Mouse (Mus musculus) frontal cortex, postnatal 25 days (tissue): Measurements from ENCODE around the gene 4921524J17Rik.

Source experiments
- DNase-seq, 2 experiments: peaks; one replicate each; pipeline ENCODE4 v3.0.0; 2022; ENCODE audit warnings: low spot score in 2 of 2

The 4921524J17Rik gene

GRCm38 (mm10) chr8:85432168-85433016 lies at the start of gene 4921524J17Rik:
Gene 4921524J17Rik, minus strand, starts transcription at chr8:85432833.
- peak; percentile 90 to 94 for DNase-seq

GRCm38 (mm10) chr8:85482427-85482826 lies 49.8 kb upstream of the 4921524J17Rik start:
- DNase-seq, result no peak

GRCm38 (mm10) chr8:85481900-85482299 lies 49.3 kb upstream of the 4921524J17Rik start:
- no peak for DNase-seq

GRCm38 (mm10) chr8:85479710-85480109 lies 47.1 kb upstream of the 4921524J17Rik start:
- no peak for DNase-seq

- no peak for DNase-seq
Measured at GRCm38 (mm10) chr8:85478397-85478796, 45.8 kb upstream of the 4921524J17Rik start.

- DNase-seq, result no peak
Measured at GRCm38 (mm10) chr8:85476970-85477545, 44.4 kb upstream of the 4921524J17Rik start.

- DNase-seq, result no peak
Measured at GRCm38 (mm10) chr8:85474924-85475323, 42.3 kb upstream of the 4921524J17Rik start.

GRCm38 (mm10) chr8:85473246-85473645 lies 40.6 kb upstream of the 4921524J17Rik start:
- DNase-seq, result no peak

GRCm38 (mm10) chr8:85472800-85473199 lies 40.2 kb upstream of the 4921524J17Rik start:
- DNase-seq, result no peak

GRCm38 (mm10) chr8:85470753-85471152 lies 38.1 kb upstream of the 4921524J17Rik start:
- no peak for DNase-seq

- no peak for DNase-seq
Measured at GRCm38 (mm10) chr8:85466056-85466455, 33.4 kb upstream of the 4921524J17Rik start.

GRCm38 (mm10) chr8:85464316-85464715 lies 31.7 kb upstream of the 4921524J17Rik start:
- no peak for DNase-seq

- DNase-seq, result no peak
Measured at GRCm38 (mm10) chr8:85462441-85462840, 29.8 kb upstream of the 4921524J17Rik start.

- no peak for DNase-seq
Measured at GRCm38 (mm10) chr8:85461377-85461776, 28.7 kb upstream of the 4921524J17Rik start.

- DNase-seq, result no peak
Measured at GRCm38 (mm10) chr8:85460804-85461203, 28.2 kb upstream of the 4921524J17Rik start.

GRCm38 (mm10) chr8:85459582-85459981 lies 26.9 kb upstream of the 4921524J17Rik start:
- DNase-seq, result no peak

- DNase-seq, result peak; percentile 35 to 52
Measured at GRCm38 (mm10) chr8:85456536-85456935, 23.9 kb upstream of the 4921524J17Rik start.

GRCm38 (mm10) chr8:85454750-85455149 lies 22.1 kb upstream of the 4921524J17Rik start:
- DNase-seq, result no peak

GRCm38 (mm10) chr8:85453256-85453655 lies 20.6 kb upstream of the 4921524J17Rik start:
- no peak for DNase-seq

GRCm38 (mm10) chr8:85452328-85452727 lies 19.7 kb upstream of the 4921524J17Rik start:
- DNase-seq, result no peak

GRCm38 (mm10) chr8:85450335-85450734 lies 17.7 kb upstream of the 4921524J17Rik start:
- DNase-seq, result no peak

- no peak for DNase-seq
Measured at GRCm38 (mm10) chr8:85445936-85446685, 13.5 kb upstream of the 4921524J17Rik start.
